Mouse (Mus musculus) right cerebral cortex, postnatal 25 days (tissue): ENCODE results near the gene U2af2.

ENCODE experiments used
- DNase-seq: peaks from one replicate; pipeline ENCODE4 v3.0.0; 2022

The U2af2 gene

DNA sequence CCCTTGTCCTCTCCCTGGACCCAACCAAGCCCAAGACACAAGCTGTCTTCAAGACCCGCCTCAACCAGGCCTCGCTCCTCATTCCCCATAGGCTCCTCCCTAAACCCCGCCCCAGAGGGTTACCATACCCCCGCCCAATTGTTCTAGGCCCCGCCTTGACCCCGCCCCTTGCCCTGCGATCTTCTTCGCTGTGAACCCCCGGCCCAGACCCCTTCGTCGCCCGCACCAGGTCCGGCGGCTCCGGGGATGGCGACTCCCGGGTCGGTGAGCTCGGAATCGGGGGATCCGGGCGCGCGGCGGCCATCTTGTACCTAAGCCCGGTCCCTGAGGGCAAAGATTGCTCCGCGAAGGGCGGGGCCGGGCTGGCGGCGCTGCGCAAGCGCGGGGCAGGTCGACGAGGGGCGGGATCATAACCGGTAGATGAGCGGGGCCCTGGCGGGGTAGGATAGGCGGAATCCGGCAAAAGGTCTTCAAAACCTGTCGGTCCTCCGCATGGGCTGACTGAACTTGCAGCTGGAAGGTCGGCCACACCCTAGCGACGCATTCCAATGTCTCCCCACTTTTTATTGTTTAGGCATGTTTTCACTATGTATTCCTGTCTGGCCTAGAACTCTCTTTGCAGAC, 23.7 kb upstream of the U2af2 start, which contains the start of gene Zfp784:
Gene Zfp784 (minus strand): TSS at position 338 of the 624 bp plus-strand sequence.
- peak; percentile 94 for DNase-seq

DNA sequence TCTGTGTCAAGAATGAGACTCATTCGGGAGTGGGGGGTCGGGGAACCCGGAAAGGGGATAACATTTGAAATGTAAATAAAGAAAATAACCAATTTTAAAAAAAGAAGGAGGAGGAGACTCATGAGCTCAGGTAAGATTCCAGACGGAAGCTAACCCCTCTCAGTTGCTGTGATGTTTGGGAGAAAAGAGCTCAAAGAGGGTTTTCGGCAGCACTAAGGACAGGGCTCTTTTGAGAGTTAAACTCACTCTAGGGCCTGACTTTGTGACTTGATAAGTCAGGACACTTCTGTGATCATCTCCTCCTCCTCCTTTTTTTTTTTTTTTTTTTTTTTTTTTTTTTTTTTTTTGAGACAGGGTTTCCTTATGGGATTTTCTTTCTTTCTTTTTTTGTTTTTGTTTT, 23.0 kb upstream of the U2af2 start:
- no peak for DNase-seq

DNA sequence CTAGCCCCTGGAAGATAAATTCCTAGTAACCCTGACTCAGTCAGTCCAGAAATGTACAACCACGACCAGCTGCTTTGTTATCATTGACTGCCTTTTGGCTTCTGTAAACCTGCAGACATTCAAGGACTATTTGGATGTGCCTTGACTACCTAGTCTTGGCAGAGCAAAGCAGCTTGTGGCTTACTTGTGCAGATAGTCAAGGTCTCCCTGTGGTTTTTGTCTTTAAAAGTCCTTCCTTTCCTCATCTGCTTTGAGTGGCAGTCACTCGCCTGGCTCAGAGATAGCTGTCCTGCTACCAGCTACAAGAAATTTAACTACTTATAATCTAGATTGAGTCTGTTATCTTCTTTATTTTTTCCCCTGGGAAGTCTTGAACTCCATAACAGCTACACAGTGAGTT, 17.0 kb upstream of the U2af2 start:
- no peak for DNase-seq

- DNase-seq, result no peak
Observed at GRCm38 (mm10) chr7:5046112-5046511, 15.8 kb upstream of the U2af2 start.

DNA sequence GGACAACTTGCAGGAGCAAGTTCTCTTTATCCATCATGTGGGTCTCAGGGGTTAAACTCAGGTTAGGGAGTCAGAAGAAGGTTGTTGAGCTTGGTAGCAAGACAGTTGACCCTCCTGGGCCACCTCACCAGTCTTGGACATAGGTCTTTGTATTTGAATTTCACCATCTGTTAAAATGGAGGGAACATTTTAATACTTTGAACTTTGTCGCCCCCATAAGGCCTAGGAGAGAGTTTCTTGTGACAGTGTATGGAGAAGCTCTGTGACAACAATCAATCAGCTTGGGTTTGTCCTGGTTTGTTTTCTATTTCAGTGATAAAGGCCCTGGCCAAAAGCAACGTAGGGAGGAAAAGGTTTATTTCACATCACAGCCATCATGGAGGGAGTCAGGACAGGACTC, 14.6 kb upstream of the U2af2 start:
- no peak for DNase-seq

DNA sequence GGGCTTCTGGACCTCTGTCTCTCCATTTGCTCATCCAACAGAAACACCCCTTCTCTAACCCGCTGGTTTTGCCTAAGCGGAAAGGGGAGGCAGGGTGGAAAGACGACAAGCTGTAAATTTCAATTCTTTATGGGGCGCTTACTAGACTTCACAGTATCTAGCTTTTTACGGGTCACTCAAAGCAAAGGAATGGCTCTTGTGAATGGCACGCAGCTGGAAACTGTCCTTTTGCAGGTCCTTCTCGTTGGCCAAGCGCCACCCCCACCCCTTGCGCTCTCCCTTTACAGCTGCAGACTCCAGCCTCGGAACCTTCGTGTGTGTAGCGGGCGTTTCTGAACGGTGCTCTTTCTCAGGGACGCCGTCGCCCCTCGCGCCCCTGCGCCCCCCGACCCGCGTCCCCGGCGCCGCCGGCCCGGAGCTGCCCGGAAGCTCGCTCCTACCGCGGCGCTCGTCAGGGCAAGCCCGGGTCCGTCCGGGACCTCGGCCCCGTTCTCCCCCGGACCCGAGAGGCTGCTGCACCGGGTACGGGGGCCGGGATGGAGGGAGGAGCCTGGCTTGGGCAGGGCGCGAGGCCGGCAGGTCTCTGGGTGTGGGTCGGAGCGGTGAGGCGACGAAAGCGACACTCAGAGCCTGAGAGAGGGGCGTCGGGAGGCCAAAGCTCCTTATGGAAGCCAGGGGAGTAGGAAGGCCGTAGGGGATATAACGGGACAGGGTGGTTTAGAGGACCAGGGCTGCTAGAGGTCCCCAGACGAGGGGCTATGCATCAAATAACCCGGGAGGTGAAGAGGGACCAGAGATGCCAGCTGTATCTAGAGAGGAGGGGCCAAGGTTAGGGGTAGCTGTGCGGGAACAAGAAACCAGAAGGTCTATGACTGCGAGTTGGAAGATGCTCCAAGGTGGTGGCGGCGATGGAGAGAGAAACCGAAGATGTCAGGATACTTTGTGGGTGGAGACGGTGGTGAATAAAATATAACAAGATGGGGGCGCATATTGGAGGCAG, 10.4 kb upstream of the U2af2 start, which contains the start of gene Zfp580:
Gene Zfp580 (plus strand): TSS at position 346 of the 1,000 bp plus-strand sequence.
- DNase-seq, result peak; percentile 85

GRCm38 (mm10) chr7:5052438-5052837, 9.5 kb upstream of the U2af2 start:
- DNase-seq, result no peak

- DNase-seq, result no peak
Observed at GRCm38 (mm10) chr7:5052931-5053343, 9.0 kb upstream of the U2af2 start.

DNA sequence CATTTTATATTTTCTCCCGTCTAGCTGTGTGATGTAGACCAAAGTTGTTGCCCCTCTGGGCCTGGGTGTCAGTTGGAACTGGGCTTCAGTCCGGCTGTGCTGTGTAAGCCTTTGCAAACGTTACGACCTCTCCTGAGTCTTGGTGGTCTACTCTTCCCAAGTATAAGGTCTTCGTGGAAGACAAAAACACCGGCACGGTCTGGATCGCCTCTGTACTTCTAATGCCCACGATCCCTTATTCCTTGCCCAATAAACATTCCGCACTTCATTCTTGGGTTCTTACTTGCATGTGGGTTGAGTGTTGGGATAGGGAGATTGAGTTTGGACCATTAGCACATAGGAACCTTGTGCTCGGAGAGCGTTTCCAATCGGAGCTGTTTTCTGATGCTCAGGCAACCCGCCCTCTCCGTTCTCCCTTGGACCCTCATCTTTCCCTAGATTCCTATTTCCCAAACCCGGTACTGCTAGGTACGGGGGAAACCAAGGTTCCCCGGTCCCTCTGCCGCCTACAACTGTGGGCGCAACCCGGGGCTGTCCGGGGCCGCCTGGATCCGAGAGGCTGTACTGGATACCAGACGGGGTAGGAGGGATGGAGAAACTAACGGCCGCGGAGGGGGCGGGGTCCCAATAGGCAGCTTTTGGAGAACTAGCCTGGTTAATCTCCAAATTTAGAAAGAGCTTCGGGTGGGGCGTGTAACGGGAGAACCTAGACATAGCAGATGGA, 8.3 kb upstream of the U2af2 start:
- peak; percentile 57 for DNase-seq

DNA sequence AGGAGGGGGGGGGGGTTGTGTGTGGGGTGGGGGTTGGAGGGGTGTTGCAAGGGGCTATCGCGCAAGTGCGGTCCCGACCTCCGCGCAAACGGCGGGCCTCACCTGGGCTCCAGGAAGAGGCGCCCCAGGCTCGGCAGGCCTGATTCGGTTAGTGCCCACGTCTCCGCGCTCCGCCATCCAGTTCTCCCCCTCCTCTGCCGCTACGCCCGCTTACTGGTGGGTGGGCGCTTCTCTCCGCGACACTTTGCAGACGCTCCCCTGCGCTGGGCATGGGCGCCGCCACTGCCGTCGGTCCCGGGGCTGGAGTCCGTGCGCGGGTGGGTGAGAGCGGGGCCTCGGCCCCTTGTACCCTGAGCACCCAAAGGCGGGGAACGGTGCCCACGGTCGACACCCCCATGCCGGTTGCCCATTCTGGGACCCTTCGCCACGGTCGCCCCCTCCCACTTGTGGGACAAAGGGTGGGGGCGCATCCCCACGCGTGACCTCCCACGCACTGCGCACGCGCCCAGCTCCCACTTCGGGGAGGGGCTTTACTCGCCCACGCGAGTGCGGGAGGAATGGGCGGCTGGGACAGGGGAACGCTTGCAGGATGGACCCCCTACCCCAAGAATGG, 5.2 kb upstream of the U2af2 start:
- peak; percentile 71 for DNase-seq

DNA sequence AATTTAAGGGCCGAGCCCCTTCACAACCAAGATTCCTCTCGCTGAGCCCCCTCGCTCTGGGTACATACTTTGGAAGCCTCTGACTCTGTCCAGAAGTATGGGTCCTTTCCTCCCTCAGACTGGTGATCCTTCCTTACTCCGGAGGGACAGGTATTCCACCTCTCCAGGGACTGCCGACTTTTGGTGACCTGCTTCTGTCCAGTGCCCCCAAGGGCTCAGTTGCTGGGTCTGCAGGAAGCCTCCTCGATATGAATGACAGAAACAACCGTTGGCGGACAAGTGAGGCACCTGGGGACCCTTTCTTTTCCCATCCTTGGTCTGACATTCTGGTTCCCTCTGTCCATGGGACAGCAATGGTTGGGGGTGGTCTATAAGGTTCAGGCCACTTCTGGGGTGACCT, 4.6 kb upstream of the U2af2 start:
- DNase-seq, result no peak

DNA sequence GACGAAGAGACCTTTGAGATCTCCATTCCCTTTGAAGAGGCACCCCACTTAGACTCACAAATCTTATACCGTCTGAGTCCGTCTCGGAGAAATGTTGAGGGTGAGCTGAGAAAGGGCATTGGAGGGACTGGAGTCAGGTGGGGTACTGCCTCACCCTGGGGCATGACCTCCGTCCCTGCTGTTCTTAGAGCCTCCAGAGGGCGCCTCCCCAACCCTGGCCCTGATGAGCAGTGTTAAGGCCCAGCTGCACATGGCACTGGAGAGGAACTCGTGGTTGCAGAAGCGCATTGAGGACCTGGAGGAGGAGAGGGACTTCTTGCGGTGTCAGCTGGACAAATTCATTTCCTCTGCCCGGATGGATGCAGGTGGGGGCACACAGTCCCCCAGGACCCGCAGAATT, 4.1 kb upstream of the U2af2 start:
- DNase-seq, result no peak

DNA sequence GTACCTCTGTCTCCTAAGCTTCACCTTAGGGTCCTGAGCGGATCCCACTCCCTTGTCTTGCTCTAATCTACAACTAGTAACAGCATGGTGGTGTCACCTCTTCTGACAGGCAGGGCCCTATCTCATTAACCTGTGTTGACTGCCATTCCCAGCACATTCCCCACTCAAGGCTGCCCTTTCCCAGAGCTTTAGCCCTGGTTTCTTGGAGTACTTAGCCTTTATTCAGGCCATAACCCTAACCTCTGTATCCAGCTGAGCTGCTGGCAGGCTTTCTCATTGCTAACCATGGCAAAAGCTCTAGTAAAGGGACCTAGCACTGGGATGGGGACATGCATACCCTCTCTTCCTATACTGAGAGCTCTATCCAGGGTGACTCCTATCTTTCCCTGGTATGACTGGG, 3.3 kb upstream of the U2af2 start:
- DNase-seq, result no peak

- DNase-seq, result no peak
Observed at GRCm38 (mm10) chr7:5059421-5059820, 2.5 kb upstream of the U2af2 start.

DNA sequence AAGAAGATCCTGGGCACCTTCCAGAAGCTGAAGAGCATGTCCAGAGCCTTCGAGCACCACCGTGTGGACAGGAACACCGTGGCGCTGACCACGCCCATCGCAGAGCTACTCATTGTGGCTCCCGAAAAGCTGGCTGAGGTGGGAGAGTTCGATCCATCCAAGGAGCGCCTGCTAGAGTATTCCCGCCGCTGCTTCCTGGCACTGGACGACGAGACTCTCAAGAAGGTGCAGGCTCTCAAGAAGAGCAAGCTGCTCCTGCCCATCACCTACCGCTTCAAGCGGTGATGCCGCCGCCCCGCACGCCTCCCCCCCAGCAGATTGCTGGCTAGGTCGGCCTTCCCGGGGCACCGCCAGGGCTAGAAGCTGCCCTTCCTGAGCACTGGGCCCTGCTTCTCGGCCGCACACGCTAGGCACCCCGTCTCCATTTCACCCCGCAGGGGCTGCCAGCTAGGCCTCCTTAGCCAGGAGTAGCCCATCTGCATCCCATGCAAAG, 1.7 kb upstream of the U2af2 start:
- DNase-seq, result peak; percentile 71

- peak; percentile 98 for DNase-seq
Observed at GRCm38 (mm10) chr7:5060944-5061773, 784 bp upstream of the U2af2 start.

DNA sequence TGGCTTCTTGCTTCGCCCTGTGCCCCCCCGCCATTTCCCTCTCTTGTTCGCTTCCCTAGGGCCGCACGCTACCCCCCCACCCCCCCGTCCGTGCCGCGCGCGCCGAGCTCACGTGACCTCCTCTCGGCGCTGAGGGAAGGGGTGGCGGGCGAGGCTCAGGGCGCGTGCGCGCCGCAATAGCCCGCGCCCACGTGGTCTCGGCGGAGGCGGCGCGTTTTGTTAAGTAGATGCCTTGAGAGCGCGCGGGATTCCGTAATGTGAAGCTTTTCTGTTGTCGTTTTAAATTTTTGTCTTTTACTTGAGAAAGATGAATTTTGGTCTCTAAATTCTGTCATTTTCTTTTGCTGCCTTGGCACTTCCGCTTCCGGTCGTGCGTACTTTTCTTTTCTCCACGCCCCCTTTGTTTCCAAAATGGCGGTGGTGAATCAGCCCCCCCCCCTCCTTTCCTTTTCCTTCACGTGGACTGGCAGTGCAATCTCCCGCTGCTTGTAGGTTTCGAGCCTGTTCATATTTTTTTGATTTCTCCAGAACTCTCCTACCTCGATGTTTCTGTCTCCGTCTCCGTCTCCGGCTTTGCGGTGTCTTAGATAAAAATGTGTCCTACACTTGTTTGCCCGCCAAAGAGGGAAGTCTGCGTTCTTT, 538 bp downstream of the U2af2 start:
- no peak for DNase-seq

- DNase-seq, result no peak
Observed at GRCm38 (mm10) chr7:5064886-5065285, 2.9 kb downstream of the U2af2 start.

GRCm38 (mm10) chr7:5073586-5073985, 11.6 kb downstream of the U2af2 start:
- DNase-seq, result no peak

DNA sequence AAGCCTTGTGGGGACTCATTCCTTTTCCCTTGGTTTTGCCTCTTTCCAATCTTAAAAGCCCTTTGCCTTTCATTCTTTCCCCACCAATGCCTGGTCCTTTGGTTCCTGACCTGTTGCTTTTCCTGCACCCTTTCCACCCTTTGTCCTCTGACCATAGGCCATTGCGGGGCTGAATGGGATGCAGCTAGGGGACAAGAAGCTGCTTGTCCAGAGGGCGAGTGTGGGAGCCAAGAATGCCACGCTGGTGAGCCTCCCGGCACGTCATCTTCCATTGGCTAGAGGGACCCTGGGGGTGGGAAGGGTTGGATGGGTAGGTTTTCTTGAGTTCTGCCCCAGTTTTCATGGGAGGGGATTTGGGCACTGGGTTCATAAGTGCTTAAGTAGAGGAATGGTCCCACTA, 13.0 kb downstream of the U2af2 start:
- DNase-seq, result no peak

GRCm38 (mm10) chr7:5076931-5077330, 15.0 kb downstream of the U2af2 start:
- no peak for DNase-seq
